Mouse (Mus musculus) intestine, embryonic 15.5 days (tissue): ENCODE measurements around the gene Hdac9. TPM values are rescaled to one million over a fixed set of nuclear protein-coding genes. Genes with fewer than 3 reads are reported as not detected.

Experiments used
- ATAC-seq: fragments of 200-750 bp; cut with Nextera tagmentation; 2 replicates; pipeline ENCODE4 v1.8.0; 2017; ENCODE audit warnings: moderate TSS enrichment, moderate library complexity
- H3K27ac ChIP-seq: fragments of 300-500 bp; sonication (generic); 2 replicates; pipeline ENCODE4 v1.5.1; 2015; ENCODE audit warnings: mild to moderate bottlenecking, inconsistent platforms
- H3K27me3 ChIP-seq: fragments of 300-500 bp; sonication (generic); replicated peaks from 2 replicates; pipeline ENCODE4 v1.6.1; 2015; ENCODE audit warnings: inconsistent platforms
- H3K36me3 ChIP-seq: fragments of 300-500 bp; sonication (generic); 2 replicates; pipeline ENCODE4 v1.6.1; 2015; ENCODE audit warnings: inconsistent platforms
- H3K4me1 ChIP-seq: fragments of 300-500 bp; sonication (generic); replicated peaks from 2 replicates; pipeline ENCODE4 v1.6.1; 2015; ENCODE audit warnings: inconsistent platforms
- H3K4me2 ChIP-seq: fragments of 300-500 bp; sonication (generic); replicated peaks from 2 replicates; pipeline ENCODE4 v1.6.1; 2015; ENCODE audit warnings: mild to moderate bottlenecking, inconsistent platforms
- H3K4me3 ChIP-seq: fragments of 300-500 bp; sonication (generic); replicated peaks from 2 replicates; pipeline ENCODE4 v1.5.1; 2015; ENCODE audit warnings: inconsistent platforms
- H3K9ac ChIP-seq: fragments of 300-500 bp; sonication (generic); 2 replicates; pipeline ENCODE4 v1.6.1; 2015; ENCODE audit warnings: inconsistent platforms
- H3K9me3 ChIP-seq: fragments of 300-500 bp; sonication (generic); 2 replicates; pipeline ENCODE4 v1.6.1; 2016; ENCODE audit warnings: inconsistent platforms
- WGBS: fragments of 180-500 bp; shearing (Covaris S2); methylation state at CpG from one replicate; pipeline ENCODE4 v1.1.7; 2015; 5-methylcytosine and 5-hydroxymethylcytosine counted together
- polyA plus RNA-seq: library from polyadenylated mRNA; unstranded; fragments of >200 nt; fragmentation: Nextera tagmentation; extraction: Ambion mirVana; gene quantifications from 2 replicates; pipeline ENCODE4 v1.2.1, GENCODE M21; 2015

Hdac9 gene
- polyA plus RNA-seq, 1 experiment from 2014 or later: 4.2 TPM

- Histone ChIP-seq H3K4me1 (no peaks in the 10 kb centered on the region), H3K4me3 (no peak overlapping the region), H3K36me3 (no peaks in the 10 kb centered on the region), H3K27ac (no peak overlapping the region), H3K27me3 (no peaks in the 10 kb centered on the region), H3K4me2 (no peak overlapping the region), H3K9ac (no peak overlapping the region), H3K9me3 (no peaks in the 10 kb centered on the region)
- WGBS: 78% methylated on average over 1 of the region's 1 CpGs
- no peak for ATAC-seq
Observed at GRCm38 (mm10) chr12:34273816-34274215, 643.1 kb downstream of the Hdac9 start.

- no peaks in the 10 kb centered on the region for H3K36me3 ChIP-seq
- no peak overlapping the region for H3K9ac ChIP-seq
- no peaks in the 10 kb centered on the region for H3K4me1 ChIP-seq
- no peak overlapping the region for H3K4me3 ChIP-seq
- H3K4me2 ChIP-seq: no peak overlapping the region
- 59% methylated on average over 6 of the region's 6 CpGs for WGBS
- no peaks in the 10 kb centered on the region for H3K27me3 ChIP-seq
- H3K9me3 ChIP-seq: no peaks in the 10 kb centered on the region
- no peak overlapping the region for H3K27ac ChIP-seq
- no peak for ATAC-seq
Observed at GRCm38 (mm10) chr12:34270096-34270495, 646.8 kb downstream of the Hdac9 start.

GRCm38 (mm10) chr12:34269472-34270040, 647.3 kb downstream of the Hdac9 start:
- no peak for ATAC-seq
- H3K27me3 ChIP-seq: no peaks in the 10 kb centered on the region
- no peaks in the 10 kb centered on the region for H3K4me1 ChIP-seq
- H3K9ac ChIP-seq: no peak overlapping the region
- no peak overlapping the region for H3K4me2 ChIP-seq
- no peaks in the 10 kb centered on the region for H3K9me3 ChIP-seq
- H3K27ac ChIP-seq: no peak overlapping the region
- WGBS: 71% methylated on average over 13 of the region's 13 CpGs
- no peak overlapping the region for H3K4me3 ChIP-seq
- H3K36me3 ChIP-seq: no peaks in the 10 kb centered on the region

GRCm38 (mm10) chr12:34259651-34260050, 657.2 kb downstream of the Hdac9 start:
- no peak overlapping the region for H3K9ac ChIP-seq
- H3K27ac ChIP-seq: no peak overlapping the region
- no peak overlapping the region for H3K4me3 ChIP-seq
- no peaks in the 10 kb centered on the region for H3K27me3 ChIP-seq
- 55% methylated on average over 4 of the region's 4 CpGs for whole genome bisulfite sequencing
- no peak overlapping the region for H3K4me2 ChIP-seq
- H3K9me3 ChIP-seq: no peaks in the 10 kb centered on the region
- H3K4me1 ChIP-seq: no peaks in the 10 kb centered on the region
- no peak for ATAC-seq
- no peaks in the 10 kb centered on the region for H3K36me3 ChIP-seq

GRCm38 (mm10) chr12:34249160-34249559, 667.7 kb downstream of the Hdac9 start:
- Histone ChIP-seq H3K27me3 (no peaks in the 10 kb centered on the region), H3K4me2 (no peak overlapping the region), H3K36me3 (no peaks in the 10 kb centered on the region), H3K9me3 (no peaks in the 10 kb centered on the region), H3K9ac (no peak overlapping the region), H3K27ac (no peak overlapping the region), H3K4me1 (no peaks in the 10 kb centered on the region), H3K4me3 (no peak overlapping the region)
- 56% methylated on average over 1 of the region's 1 CpGs for WGBS
- ATAC-seq: no peak

- Histone ChIP-seq H3K9ac (no peak overlapping the region), H3K36me3 (no peaks in the 10 kb centered on the region), H3K4me2 (no peak overlapping the region), H3K27ac (no peak overlapping the region), H3K4me3 (no peak overlapping the region), H3K9me3 (no peaks in the 10 kb centered on the region), H3K27me3 (no peaks in the 10 kb centered on the region), H3K4me1 (no peaks in the 10 kb centered on the region)
- WGBS: 56% methylated on average over 18 of the region's 18 CpGs
- no peak for ATAC-seq
Observed at GRCm38 (mm10) chr12:34248193-34249121, 668.4 kb downstream of the Hdac9 start.

GRCm38 (mm10) chr12:34238796-34239195, 678.1 kb downstream of the Hdac9 start:
- Histone ChIP-seq H3K4me2 (no peak overlapping the region), H3K9me3 (no peaks in the 10 kb centered on the region), H3K27me3 (no peaks in the 10 kb centered on the region), H3K27ac (no peak overlapping the region), H3K4me1 (no peaks in the 10 kb centered on the region), H3K36me3 (no peaks in the 10 kb centered on the region), H3K4me3 (no peak overlapping the region), H3K9ac (no peak overlapping the region)
- ATAC-seq: no peak
- WGBS: 84% methylated on average over 3 of the region's 3 CpGs

GRCm38 (mm10) chr12:34231621-34232150, 685.2 kb downstream of the Hdac9 start:
- WGBS: 69% methylated on average over 4 of the region's 4 CpGs
- H3K36me3 ChIP-seq: no peaks in the 10 kb centered on the region
- ATAC-seq: no peak
- no peak overlapping the region for H3K4me3 ChIP-seq
- no peaks in the 10 kb centered on the region for H3K9me3 ChIP-seq
- no peak overlapping the region for H3K4me2 ChIP-seq
- H3K27me3 ChIP-seq: no peaks in the 10 kb centered on the region
- no peak overlapping the region for H3K9ac ChIP-seq
- H3K4me1 ChIP-seq: no peaks in the 10 kb centered on the region
- no peak overlapping the region for H3K27ac ChIP-seq

- WGBS: 41% methylated on average over 2 of the region's 2 CpGs
- Histone ChIP-seq H3K27me3 (no peaks in the 10 kb centered on the region), H3K9ac (no peak overlapping the region), H3K4me2 (no peak overlapping the region), H3K4me3 (no peak overlapping the region), H3K36me3 (no peaks in the 10 kb centered on the region), H3K27ac (no peak overlapping the region), H3K4me1 (no peaks in the 10 kb centered on the region), H3K9me3 (no peaks in the 10 kb centered on the region)
- no peak for ATAC-seq
Observed at GRCm38 (mm10) chr12:34224505-34224904, 692.4 kb downstream of the Hdac9 start.

- Histone ChIP-seq H3K36me3 (no peaks in the 10 kb centered on the region), H3K4me1 (no peaks in the 10 kb centered on the region), H3K9me3 (no peaks in the 10 kb centered on the region), H3K27me3 (no peaks in the 10 kb centered on the region), H3K4me2 (no peak overlapping the region), H3K4me3 (no peak overlapping the region), H3K27ac (no peak overlapping the region), H3K9ac (no peak overlapping the region)
- no peak for ATAC-seq
- WGBS: 68% methylated on average over 9 of the region's 9 CpGs
Observed at GRCm38 (mm10) chr12:34221014-34221413, 695.9 kb downstream of the Hdac9 start.

GRCm38 (mm10) chr12:34220051-34220926, 696.6 kb downstream of the Hdac9 start:
- ATAC-seq: no peak
- no peak overlapping the region for H3K27ac ChIP-seq
- H3K9ac ChIP-seq: no peak overlapping the region
- H3K36me3 ChIP-seq: no peaks in the 10 kb centered on the region
- no peaks in the 10 kb centered on the region for H3K4me1 ChIP-seq
- H3K4me3 ChIP-seq: no peak overlapping the region
- H3K4me2 ChIP-seq: no peak overlapping the region
- H3K27me3 ChIP-seq: no peaks in the 10 kb centered on the region
- H3K9me3 ChIP-seq: no peaks in the 10 kb centered on the region
- WGBS: 39% methylated on average over 9 of the region's 9 CpGs

GRCm38 (mm10) chr12:34218561-34218960, 698.3 kb downstream of the Hdac9 start:
- 81% methylated on average over 2 of the region's 2 CpGs for WGBS

More at GRCm38 (mm10) chr12:34218561-34218960, 698.3 kb downstream of the Hdac9 start:
- ATAC-seq: no peak
- no peaks in the 10 kb centered on the region for H3K9me3 ChIP-seq
- H3K9ac ChIP-seq: no peak overlapping the region
- no peaks in the 10 kb centered on the region for H3K27me3 ChIP-seq
- H3K4me3 ChIP-seq: no peak overlapping the region
- H3K4me1 ChIP-seq: no peaks in the 10 kb centered on the region
- no peaks in the 10 kb centered on the region for H3K36me3 ChIP-seq
- no peak overlapping the region for H3K4me2 ChIP-seq
- no peak overlapping the region for H3K27ac ChIP-seq
